ENCODE assay signal across 8 mouse cellular contexts in the genomic region with DNA sequence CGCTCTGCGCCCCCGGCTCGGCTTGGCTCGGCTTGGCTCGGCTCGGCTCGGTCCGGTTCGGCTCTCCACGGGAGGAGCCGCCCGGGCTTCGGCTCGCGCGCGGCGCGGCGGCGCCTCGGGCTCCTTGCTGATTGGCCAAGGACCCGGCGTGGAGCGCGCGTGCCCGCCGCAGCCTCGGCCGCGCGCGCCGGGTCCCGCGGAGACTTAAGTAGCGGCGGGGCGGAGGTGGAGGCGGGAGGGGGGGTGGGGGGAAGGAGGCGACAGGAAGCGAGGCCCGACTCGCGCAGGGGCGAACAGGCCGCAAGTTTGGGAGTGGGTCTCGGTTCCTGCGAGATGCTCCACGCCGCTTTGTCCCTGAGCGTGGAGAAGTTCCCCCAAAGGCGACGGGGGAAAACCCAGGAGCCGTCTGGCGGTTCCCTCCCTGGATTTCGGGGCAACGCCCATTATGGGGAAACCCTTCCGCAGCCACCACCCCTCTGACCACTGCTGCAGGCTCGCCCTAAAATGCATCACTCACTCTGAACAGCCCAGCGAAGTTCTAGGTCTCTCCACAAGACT. TPM values are rescaled to one million over a fixed set of nuclear protein-coding genes. Genes with fewer than 3 reads are reported as not detected.
DNase-seq lines count a peak whose midpoint lies in the region; ATAC-seq and TF ChIP-seq lines count a peak whose summit lies in the region.

A gene (minus strand): TSS at position 133 of the 558 bp plus-strand sequence.

- no peaks in the 10 kb centered on the region for H3K79me2 ChIP-seq in heart, adult 2 months (replicated peaks; ENCODE audit: control insufficient read depth, insufficient read depth, low read length)

- no peaks in the 10 kb centered on the region for H3K36me3 ChIP-seq in embryonic facial prominence, embryonic 14.5 days (ENCODE audit: control insufficient read depth, insufficient read depth, low read length)
- H3K36me3 ChIP-seq in heart, adult 2 months (ENCODE audit: control insufficient read depth, insufficient read depth, low read length): no peaks in the 10 kb centered on the region
- no peaks in the 10 kb centered on the region for H3K36me3 ChIP-seq in kidney, adult 2 months (ENCODE audit: control insufficient read depth, insufficient read depth, low read length)
- H3K36me3 ChIP-seq in limb, embryonic 15.5 days: no peaks in the 10 kb centered on the region
- H3K36me3 ChIP-seq in midbrain, postnatal 0 days (ENCODE audit: insufficient read depth, low read length): no peaks in the 10 kb centered on the region

- TF ChIP-seq CTCF in bone marrow, adult 2 months (IDR thresholded peaks at IDR 0.05; ENCODE audit: control insufficient read depth, insufficient read depth, low read length): no peak
- TF ChIP-seq CTCF in heart, adult 2 months (IDR thresholded peaks at IDR 0.05): no peak
- no peak for TF ChIP-seq CTCF in kidney, adult 2 months (conservative IDR thresholded peaks at IDR 0.05; ENCODE audit: insufficient read depth, insufficient read length, low read depth, low read length)
- TF ChIP-seq CTCF in midbrain, postnatal 0 days (IDR thresholded peaks at IDR 0.05): no peak

- peak within 1 kb of the TSS; percentile 87 for H3K9ac ChIP-seq in embryonic facial prominence, embryonic 14.5 days (ENCODE audit: low read depth, low read length)
- peak within 1 kb of the TSS; percentile 94 for H3K9ac ChIP-seq in heart, adult 2 months (ENCODE audit: low read depth, low read length)
- H3K9ac ChIP-seq in limb, embryonic 15.5 days: peak within 1 kb of the TSS; percentile 56
- H3K9ac ChIP-seq in midbrain, postnatal 0 days (replicated peaks; ENCODE audit: low read length, poor library complexity, severe bottlenecking): peak within 1 kb of the TSS; percentile 88

- TF ChIP-seq EP300 in heart, adult 2 months (IDR thresholded peaks at IDR 0.05; ENCODE audit: insufficient read depth, low read depth, low read length): no peak

- peak within 1 kb of the TSS; percentile 98 for H3K4me2 ChIP-seq in embryonic facial prominence, embryonic 14.5 days (ENCODE audit: low read depth, low read length)
- H3K4me2 ChIP-seq in limb, embryonic 15.5 days: peak within 1 kb of the TSS; percentile 83
- peak within 1 kb of the TSS; percentile 87 for H3K4me2 ChIP-seq in midbrain, postnatal 0 days (ENCODE audit: low read depth, low read length, poor library complexity, severe bottlenecking)

- intact Hi-C loops in heart, adult 2 months (cut with DNase I): loop anchor here (5.0 kb wide), 1 partner anchor 277 kb away; a partner anchor contains a TSS

- peak; percentile 86 for ATAC-seq in embryonic facial prominence, embryonic 14.5 days (ENCODE audit: low read depth)
- peak; percentile 81 for ATAC-seq in limb, embryonic 15.5 days (ENCODE audit: insufficient number of reproducible peaks, low FRiP score, low TSS enrichment, low read depth)
- peak; percentile 91 for ATAC-seq in midbrain, postnatal 0 days (ENCODE audit: low FRiP score)

- under 1% methylated on average over 61 of the region's 63 CpGs for WGBS in bone marrow, adult 2 months
- 0% methylated on average over 19 of the region's 63 CpGs for WGBS in embryonic facial prominence, embryonic 14.5 days
- WGBS in heart, adult 2 months: 1% methylated on average over 61 of the region's 63 CpGs
- 1% methylated on average over 43 of the region's 63 CpGs for WGBS in kidney, adult 2 months
- WGBS in limb, embryonic 15.5 days: under 1% methylated on average over 53 of the region's 63 CpGs
- WGBS in midbrain, postnatal 0 days: under 1% methylated on average over 57 of the region's 63 CpGs

- DNase-seq in 416B (ENCODE audit: low read depth): peak; percentile 93
- peak; percentile 94 for DNase-seq in embryonic facial prominence, embryonic 14.5 days (ENCODE audit: low spot score)
- peak; percentile 88 to 92 for DNase-seq in heart, adult 2 months
- peak; percentile 92 for DNase-seq in kidney, adult 2 months
- DNase-seq in midbrain, postnatal 0 days (ENCODE audit: low spot score): peak; percentile 94
- DNase-seq in spleen, postnatal 14 days (ENCODE audit: low spot score in 2 of 2): peak; percentile 55 to 71

- peak within 1 kb of the TSS; percentile 88 for H3K4me3 ChIP-seq in bone marrow, adult 2 months (replicated peaks; ENCODE audit: control insufficient read depth, low read depth, low read length)
- H3K4me3 ChIP-seq in embryonic facial prominence, embryonic 14.5 days (ENCODE audit: low read depth, low read length): peak within 1 kb of the TSS; percentile 78
- peak within 1 kb of the TSS; percentile 87 for H3K4me3 ChIP-seq in heart, adult 2 months
- H3K4me3 ChIP-seq in kidney, adult 2 months (ENCODE audit: insufficient read depth, low read depth, low read length): peak within 1 kb of the TSS; percentile 84
- H3K4me3 ChIP-seq in limb, embryonic 15.5 days: peak within 1 kb of the TSS; percentile 80
- peak within 1 kb of the TSS; percentile 87 for H3K4me3 ChIP-seq in midbrain, postnatal 0 days (ENCODE audit: low read depth, low read length)

- H3K9me3 ChIP-seq in embryonic facial prominence, embryonic 14.5 days (ENCODE audit: control insufficient read depth, low read length): no peaks in the 10 kb centered on the region
- no peaks in the 10 kb centered on the region for H3K9me3 ChIP-seq in limb, embryonic 15.5 days
- no peaks in the 10 kb centered on the region for H3K9me3 ChIP-seq in midbrain, postnatal 0 days (ENCODE audit: low read length)

- peak; percentile 78; the same call in 1 of the 2 replicates for TF ChIP-seq POLR2A in bone marrow, adult 2 months (IDR thresholded peaks at IDR 0.05; ENCODE audit: borderline replicate concordance, control insufficient read depth, low read depth, low read length)
- TF ChIP-seq POLR2A in heart, adult 2 months (IDR thresholded peaks at IDR 0.05; ENCODE audit: insufficient read depth, low read depth, low read length): peak; percentile 75
- TF ChIP-seq POLR2A in kidney, adult 2 months (IDR thresholded peaks at IDR 0.05; ENCODE audit: low read depth, low read length): peak; percentile 16

- peaks cover 4% of the 10 kb centered on the region for H3K4me1 ChIP-seq in bone marrow, adult 2 months (ENCODE audit: control insufficient read depth, insufficient read depth, low read length)
- H3K4me1 ChIP-seq in embryonic facial prominence, embryonic 14.5 days (ENCODE audit: control insufficient read depth, insufficient read depth, low read length): peaks cover 3% of the 10 kb centered on the region; the same call in 1 of the 2 replicates
- peaks cover 2% of the 10 kb centered on the region for H3K4me1 ChIP-seq in heart, adult 2 months (ENCODE audit: control insufficient read depth, insufficient read depth, low read length)
- H3K4me1 ChIP-seq in kidney, adult 2 months (ENCODE audit: control insufficient read depth, insufficient read depth, low read length): no peaks in the 10 kb centered on the region
- H3K4me1 ChIP-seq in limb, embryonic 15.5 days: peaks cover 8% of the 10 kb centered on the region
- H3K4me1 ChIP-seq in midbrain, postnatal 0 days (ENCODE audit: insufficient read depth, low read length): no peaks in the 10 kb centered on the region

- peak within 1 kb of the TSS; percentile 97 for H3K27ac ChIP-seq in bone marrow, adult 2 months (ENCODE audit: control insufficient read depth, insufficient read depth, low read depth, low read length, poor library complexity)
- peak within 1 kb of the TSS; percentile 88 for H3K27ac ChIP-seq in embryonic facial prominence, embryonic 14.5 days (replicated peaks; ENCODE audit: low read depth, low read length)
- H3K27ac ChIP-seq in heart, adult 2 months: peak within 1 kb of the TSS; percentile 92
- H3K27ac ChIP-seq in kidney, adult 2 months (ENCODE audit: insufficient read depth, low read depth, low read length): peak within 1 kb of the TSS; percentile 84
- H3K27ac ChIP-seq in limb, embryonic 15.5 days: peak within 1 kb of the TSS; percentile 89
- peak within 1 kb of the TSS; percentile 58 for H3K27ac ChIP-seq in midbrain, postnatal 0 days (ENCODE audit: low read depth, low read length)

- no peaks in the 10 kb centered on the region for H3K27me3 ChIP-seq in embryonic facial prominence, embryonic 14.5 days (replicated peaks; ENCODE audit: control insufficient read depth, insufficient read depth, low read length)
- no peaks in the 10 kb centered on the region for H3K27me3 ChIP-seq in heart, adult 2 months (ENCODE audit: control insufficient read depth, insufficient read depth, low read length)
- no peaks in the 10 kb centered on the region for H3K27me3 ChIP-seq in kidney, adult 2 months (replicated peaks; ENCODE audit: control insufficient read depth, insufficient read depth, low read length)
- H3K27me3 ChIP-seq in limb, embryonic 15.5 days: no peaks in the 10 kb centered on the region
- no peaks in the 10 kb centered on the region for H3K27me3 ChIP-seq in midbrain, postnatal 0 days (ENCODE audit: insufficient read depth, low read length)

RNA-seq across cellular contexts. Expression of the gene that starts here (rescaled TPM):
- polyA plus RNA-seq in bone marrow, adult 2 months (2011; ENCODE audit: insufficient read depth, insufficient read length, low replicate concordance, missing spikeins): 15.8 and 31.8 TPM in 2 replicates
- polyA plus RNA-seq in embryonic facial prominence, embryonic 14.5 days (2014; fragmentation: Nextera tagmentation; extraction: Ambion mirVana): 27.7 and 28.4 TPM in 2 replicates
- 10 to 100 TPM; 10.2 to 13.6 TPM for total RNA-seq in heart, adult 2 months (2021)
- polyA plus RNA-seq in heart, adult 2 months (2012; rRNA removed): 9.3 and 10.5 TPM in 2 replicates
- 17.7 and 18.8 TPM in 2 replicates for polyA plus RNA-seq in kidney, adult 2 months (2012; rRNA removed)
- 35.5 and 37.9 TPM in 2 replicates for polyA plus RNA-seq in limb, embryonic 15.5 days (2015; fragmentation: Nextera tagmentation; extraction: Ambion mirVana)
- total RNA-seq in midbrain, postnatal 0 days (2014; rRNA removed): 70.5 and 70.9 TPM in 2 replicates
- 66.8 and 67.5 TPM in 2 replicates for polyA plus RNA-seq in midbrain, postnatal 0 days (2015; fragmentation: Nextera tagmentation; extraction: Ambion mirVana)

Comparison
In these comparisons a context has a peak if more than half of its experiments do, and no peak if none do; other contexts are left out.
1. Peak in every context shown above with its lines: DNase-seq, ATAC-seq, H3K4me3 ChIP-seq and H3K27ac ChIP-seq.
2. POLR2A ChIP-seq: peak in every context shown above with its lines; median percentile 78 in bone marrow, adult 2 months; 75 in heart, adult 2 months; 16 in kidney, adult 2 months.